Mouse (Mus musculus) intestine, embryonic 14.5 days (tissue): Measurements from ENCODE around the gene Vapa. TPM values are rescaled to one million over a fixed set of nuclear protein-coding genes. Genes with fewer than 3 reads are reported as not detected.
"Not testable (repeated sequence)": the region's sequence is repeated elsewhere in the genome, so short reads cannot be mapped to it uniquely, and the experiment has no call there.

ENCODE experiments used
- ATAC-seq: fragments of 200-750 bp; cut with Nextera tagmentation; replicated peaks from 2 replicates; pipeline ENCODE4 v1.8.0; 2017; ENCODE audit warnings: low read depth, moderate number of reproducible peaks, moderate TSS enrichment, moderate library complexity; ENCODE audit not compliant: low FRiP score, low TSS enrichment
- DNase-seq: peaks from one replicate; pipeline ENCODE4 v3.0.0-alpha.2; 2018; ENCODE audit warnings: low spot score
- H3K27ac ChIP-seq: fragments of 300-500 bp; sonication (generic); 2 replicates; pipeline ENCODE4 v1.5.1; 2014; ENCODE audit warnings: low read depth, mild to moderate bottlenecking, control low read depth
- H3K27me3 ChIP-seq: fragments of 300-500 bp; sonication (generic); replicated peaks from 2 replicates; pipeline ENCODE4 v1.6.1; 2014; ENCODE audit warnings: low read length, control low read depth; ENCODE audit not compliant: control insufficient read depth, insufficient read depth
- H3K36me3 ChIP-seq: fragments of 300-500 bp; sonication (generic); 2 replicates; pipeline ENCODE4 v1.6.1; 2014; ENCODE audit warnings: low read length, control low read depth; ENCODE audit not compliant: control insufficient read depth, insufficient read depth
- H3K4me1 ChIP-seq: fragments of 300-500 bp; sonication (generic); replicated peaks from 2 replicates; pipeline ENCODE4 v1.6.1; 2014; ENCODE audit warnings: low read length, control low read depth, mixed read lengths; ENCODE audit not compliant: control insufficient read depth, insufficient read depth
- H3K4me2 ChIP-seq: fragments of 300-500 bp; sonication (generic); 2 replicates; pipeline ENCODE4 v1.6.1; 2014; ENCODE audit warnings: low read length
- H3K4me3 ChIP-seq: fragments of 300-500 bp; sonication (generic); 2 replicates; pipeline ENCODE4 v1.5.1; 2014; ENCODE audit warnings: low read depth, low read length, control low read depth, mixed read lengths
- H3K9ac ChIP-seq: fragments of 300-500 bp; sonication (generic); 2 replicates; pipeline ENCODE4 v1.6.1; 2014; ENCODE audit warnings: mild to moderate bottlenecking, low read length
- H3K9me3 ChIP-seq: fragments of 300-500 bp; sonication (generic); 2 replicates; pipeline ENCODE4 v1.6.1; 2016; ENCODE audit warnings: low read length, control low read depth; ENCODE audit not compliant: control insufficient read depth
- WGBS: fragments of 180-500 bp; shearing (Covaris S2); extraction: QIAGEN DNeasy Blood & Tissue Kit; methylation state at CpG from one replicate; pipeline ENCODE4 v1.1.7; 2014; 5-methylcytosine and 5-hydroxymethylcytosine counted together
- polyA plus RNA-seq: library from polyadenylated mRNA; unstranded; fragments of >200 nt; fragmentation: Nextera tagmentation; extraction: Ambion mirVana; gene quantifications from 2 replicates; pipeline ENCODE4 v1.2.1, GENCODE M21; 2014

The Vapa gene
- polyA plus RNA-seq, 1 experiment from 2014 or later = 200 TPM

DNA sequence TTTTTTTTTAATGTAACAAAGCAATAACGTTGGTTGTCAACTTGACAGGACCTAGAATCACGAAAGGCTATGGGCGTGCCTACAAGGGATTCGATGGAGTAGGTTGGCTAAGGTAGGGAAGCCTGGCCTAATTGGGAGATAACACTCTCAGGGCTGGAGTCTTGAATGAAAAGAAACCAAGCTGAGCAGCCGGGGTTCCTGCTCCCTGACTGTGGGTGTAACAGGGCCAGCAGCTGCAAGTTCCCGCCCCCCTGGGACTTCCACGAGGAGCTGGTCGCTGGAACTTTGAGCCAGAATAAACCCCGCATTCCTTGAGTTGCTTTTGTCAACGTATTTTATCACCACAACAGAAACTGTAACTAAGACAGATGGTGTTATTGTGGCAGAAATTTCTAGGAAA, 56.6 kb downstream of the Vapa start:
- 67% methylated on average over 10 of the region's 10 CpGs for WGBS
- H3K4me3 ChIP-seq = no peak overlapping the region
- no peak overlapping the region for H3K9ac ChIP-seq
- H3K4me1 ChIP-seq = no peaks in the 10 kb centered on the region
- no peaks in the 10 kb centered on the region for H3K27me3 ChIP-seq
- no peaks in the 10 kb centered on the region for H3K9me3 ChIP-seq
- ATAC-seq = no peak
- H3K4me2 ChIP-seq = no peak overlapping the region
- H3K27ac ChIP-seq = no peak overlapping the region
- DNase-seq = no peak
- no peaks in the 10 kb centered on the region for H3K36me3 ChIP-seq

DNA sequence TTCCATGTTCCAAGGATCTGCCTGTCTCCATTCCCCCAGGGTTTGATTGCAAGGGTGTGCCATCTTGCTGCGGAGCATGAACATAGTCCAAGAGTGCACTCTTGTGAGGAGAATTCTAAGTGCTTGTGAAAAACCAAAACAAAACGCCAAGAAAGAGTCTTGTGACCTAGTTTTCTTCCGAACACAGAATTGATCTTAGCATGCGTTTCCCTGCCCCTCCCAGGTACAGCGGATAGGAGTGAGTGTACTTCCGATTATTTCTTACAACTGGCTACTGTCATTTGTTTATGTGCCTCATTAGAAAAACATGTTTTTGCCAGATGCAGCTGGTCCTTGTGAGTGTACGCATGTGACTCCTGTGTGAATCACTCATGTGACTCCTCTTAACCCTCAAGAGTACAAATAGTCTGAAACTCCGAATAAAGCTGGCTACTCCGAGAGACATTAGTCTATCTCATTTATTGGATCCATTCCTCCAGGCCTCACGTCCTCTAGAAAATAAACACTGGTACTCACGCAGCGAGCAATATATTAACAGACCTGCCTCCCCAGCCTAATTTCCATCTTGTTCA, 60.8 kb downstream of the Vapa start:
- DNase-seq (no peak), ATAC-seq (no peak)
- WGBS = 54% methylated on average over 12 of the region's 12 CpGs
- H3K27me3 ChIP-seq = no peaks in the 10 kb centered on the region
- H3K4me3 ChIP-seq = no peak overlapping the region
- H3K27ac ChIP-seq = no peak overlapping the region
- no peak overlapping the region for H3K4me2 ChIP-seq
- H3K4me1 ChIP-seq = peaks cover 3% of the 10 kb centered on the region; the same call in 1 of the 2 replicates
- no peak overlapping the region for H3K9ac ChIP-seq
- no peaks in the 10 kb centered on the region for H3K9me3 ChIP-seq
- H3K36me3 ChIP-seq = no peaks in the 10 kb centered on the region

DNA sequence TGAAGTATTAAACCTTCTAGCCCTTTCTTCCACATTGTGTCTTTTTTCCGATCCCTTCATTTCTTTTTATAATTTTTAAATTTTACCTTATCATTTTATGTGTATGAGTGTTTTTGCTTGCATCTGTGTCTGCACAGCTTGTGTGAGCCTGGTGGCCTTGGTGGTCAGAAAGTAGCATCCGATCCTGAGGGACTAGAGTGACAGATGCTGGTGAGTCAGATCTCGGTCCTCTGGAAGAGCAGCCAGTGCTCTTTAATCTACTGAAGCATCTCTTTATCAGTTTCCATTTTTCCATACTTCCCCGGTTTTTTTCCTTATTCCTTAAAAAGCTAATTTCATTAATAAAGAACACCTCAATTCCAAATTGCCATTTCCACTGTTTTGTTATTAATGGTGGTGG, 63.0 kb downstream of the Vapa start:
- no peak overlapping the region for H3K4me3 ChIP-seq
- no peaks in the 10 kb centered on the region for H3K9me3 ChIP-seq
- no peaks in the 10 kb centered on the region for H3K27me3 ChIP-seq
- H3K27ac ChIP-seq = no peak overlapping the region
- 91% methylated on average over 4 of the region's 4 CpGs for WGBS
- DNase-seq (no peak), ATAC-seq (no peak)
- no peak overlapping the region for H3K9ac ChIP-seq
- H3K4me1 ChIP-seq = peaks cover 3% of the 10 kb centered on the region; the same call in 1 of the 2 replicates
- H3K4me2 ChIP-seq = no peak overlapping the region
- H3K36me3 ChIP-seq = no peaks in the 10 kb centered on the region

DNA sequence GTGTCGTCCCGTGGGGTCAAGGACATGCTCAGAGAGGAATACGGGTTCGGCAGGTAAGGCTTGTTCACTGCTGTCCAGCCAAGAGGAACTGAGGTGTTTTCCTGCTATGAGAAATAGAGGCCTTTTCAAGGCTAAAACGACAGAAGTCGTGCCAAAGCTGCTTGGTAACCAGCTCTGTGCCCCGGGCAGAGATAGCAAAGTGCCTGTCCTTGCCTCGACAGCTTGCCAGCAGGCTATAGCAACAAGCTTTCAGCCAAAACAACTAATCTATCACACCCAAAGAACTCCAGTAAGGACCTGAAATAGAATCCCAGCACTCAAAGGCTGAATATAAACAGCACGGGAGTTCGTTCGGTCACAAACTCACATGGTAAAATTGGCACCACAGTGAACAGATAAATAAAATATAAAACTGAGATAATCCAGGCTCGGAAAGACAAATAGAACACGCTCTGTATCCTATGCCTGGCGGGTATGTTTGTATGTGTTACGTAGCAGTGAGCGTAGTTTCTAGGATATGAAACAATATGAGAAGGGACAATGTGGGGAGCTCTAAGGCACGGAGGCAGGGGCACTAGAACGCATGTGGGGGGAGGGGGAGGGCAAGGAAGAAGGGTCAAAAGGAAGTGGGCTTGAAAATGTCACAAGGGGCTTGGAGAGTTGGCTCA, 64.5 kb downstream of the Vapa start:
- no peaks in the 10 kb centered on the region for H3K36me3 ChIP-seq
- no peak overlapping the region for H3K4me3 ChIP-seq
- WGBS = 37% methylated on average over 18 of the region's 18 CpGs
- ATAC-seq (0 out of 2 replicates have a peak, but pooled peaks have one; percentile 50), DNase-seq (no peak)
- peak overlapping the region; percentile 54; the same call in 1 of the 2 replicates for H3K27ac ChIP-seq
- H3K27me3 ChIP-seq = no peaks in the 10 kb centered on the region
- no peak overlapping the region for H3K9ac ChIP-seq
- no peaks in the 10 kb centered on the region for H3K9me3 ChIP-seq
- peaks cover 3% of the 10 kb centered on the region; the same call in 1 of the 2 replicates for H3K4me1 ChIP-seq
- no peak overlapping the region for H3K4me2 ChIP-seq

DNA sequence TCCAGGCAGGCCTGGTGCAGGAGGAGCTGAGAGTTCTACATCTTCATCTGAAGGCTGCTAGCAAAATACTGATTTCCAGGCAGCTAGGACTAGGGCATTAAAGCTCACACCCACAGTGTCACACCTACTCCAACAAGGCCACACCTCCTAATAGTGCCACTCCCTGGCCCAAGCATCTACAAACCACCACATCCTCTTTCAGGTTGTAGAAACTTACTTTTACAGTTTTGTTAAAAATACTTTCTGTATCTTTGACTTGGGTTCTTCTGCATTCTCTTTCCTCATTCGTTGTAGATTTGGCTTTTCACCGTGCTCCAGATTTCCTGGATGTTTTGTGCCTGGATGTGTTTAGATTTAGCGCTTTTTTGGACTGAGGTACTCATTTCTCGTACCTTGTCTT, 67.1 kb downstream of the Vapa start:
- H3K27ac ChIP-seq, H3K4me3 ChIP-seq, DNase-seq, H3K27me3 ChIP-seq, ATAC-seq, H3K9ac ChIP-seq, H3K36me3 ChIP-seq, H3K9me3 ChIP-seq, H3K4me2 ChIP-seq, H3K4me1 ChIP-seq: not testable (repeated sequence)
- 83% methylated on average over 4 of the region's 4 CpGs for WGBS

DNA sequence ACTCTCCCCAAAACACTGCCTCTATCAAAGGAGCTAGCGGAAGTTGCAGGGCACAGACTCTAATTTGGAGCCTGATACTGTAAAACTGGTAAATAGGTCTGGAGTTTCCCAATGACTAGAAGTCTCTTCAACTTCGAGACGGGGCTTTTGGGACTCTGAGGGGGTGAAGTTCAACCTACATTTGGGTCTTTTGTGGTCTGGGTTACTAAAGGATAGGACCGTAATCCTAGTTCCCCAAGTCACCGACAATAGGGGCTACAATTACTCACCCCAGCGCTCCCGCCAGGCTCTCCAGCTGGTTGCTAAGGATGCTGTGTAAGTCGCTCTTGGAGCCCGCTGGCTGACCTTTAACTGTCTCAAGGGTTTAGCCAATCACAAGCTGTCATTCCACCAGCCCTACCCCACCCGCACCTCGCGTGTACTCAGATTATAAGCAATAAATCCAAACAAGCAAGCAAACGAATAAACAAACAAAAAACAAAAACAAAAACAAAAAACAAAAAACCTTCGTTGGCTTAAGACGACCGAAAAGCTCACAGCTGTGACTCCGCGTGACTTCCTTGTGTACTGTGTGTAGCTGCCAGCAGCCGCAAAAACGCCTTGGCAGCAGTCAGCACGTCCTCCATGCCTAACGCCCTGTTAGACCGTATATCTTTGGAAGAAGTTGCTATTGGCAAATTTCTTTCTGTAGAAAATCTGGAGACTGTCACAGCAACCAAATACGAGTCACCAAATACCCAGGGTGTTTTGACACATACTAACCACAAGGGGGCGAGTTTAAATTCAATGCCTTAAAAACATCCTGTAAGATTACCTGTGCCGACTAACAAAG, 72.7 kb downstream of the Vapa start, which contains the start of gene Tmem232:
Gene Tmem232 (minus strand): TSS at position 342 of the 832 bp plus-strand sequence.
- Histone ChIP-seq H3K4me2 (peak within 1 kb of the TSS; percentile 61), H3K36me3 (no peaks in the 10 kb centered on the region), H3K27me3 (no peaks in the 10 kb centered on the region), H3K9me3 (no peaks in the 10 kb centered on the region), H3K4me1 (no peaks in the 10 kb centered on the region), H3K27ac (no peak within 1 kb of the TSS), H3K9ac (no peak within 1 kb of the TSS), H3K4me3 (peak within 1 kb of the TSS; percentile 32)
- DNase-seq (peak; percentile 65), ATAC-seq (0 out of 2 replicates have a peak, but pooled peaks have one; percentile 47)
- WGBS = 16% methylated on average over 26 of the region's 26 CpGs

DNA sequence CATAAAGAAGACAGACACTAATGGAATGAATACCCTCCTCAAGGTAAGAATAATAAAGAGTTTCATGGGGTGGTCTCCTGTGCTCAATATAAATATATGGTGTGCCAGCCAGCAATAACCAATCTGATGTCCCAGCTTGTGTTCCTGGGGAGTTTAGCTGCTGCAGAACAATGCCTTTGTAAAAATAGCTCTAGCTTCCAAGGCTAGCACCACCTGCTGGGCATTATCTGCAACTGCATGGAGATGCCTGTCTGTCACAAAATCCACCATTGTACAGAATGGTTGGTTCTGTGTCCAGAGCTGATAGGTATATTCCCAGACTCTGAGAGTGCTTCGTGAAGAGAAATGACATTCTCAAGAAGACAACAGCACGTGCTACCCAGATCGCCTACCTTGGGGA, 77.2 kb downstream of the Vapa start:
- Histone ChIP-seq H3K4me3 (no peak overlapping the region), H3K36me3 (no peaks in the 10 kb centered on the region), H3K4me1 (no peaks in the 10 kb centered on the region), H3K27ac (no peak overlapping the region), H3K9ac (no peak overlapping the region), H3K9me3 (no peaks in the 10 kb centered on the region), H3K4me2 (no peak overlapping the region), H3K27me3 (no peaks in the 10 kb centered on the region)
- ATAC-seq (no peak; the same call in 1 of the 2 replicates), DNase-seq (peak; percentile 58)
- WGBS = 29% methylated on average over 3 of the region's 3 CpGs

DNA sequence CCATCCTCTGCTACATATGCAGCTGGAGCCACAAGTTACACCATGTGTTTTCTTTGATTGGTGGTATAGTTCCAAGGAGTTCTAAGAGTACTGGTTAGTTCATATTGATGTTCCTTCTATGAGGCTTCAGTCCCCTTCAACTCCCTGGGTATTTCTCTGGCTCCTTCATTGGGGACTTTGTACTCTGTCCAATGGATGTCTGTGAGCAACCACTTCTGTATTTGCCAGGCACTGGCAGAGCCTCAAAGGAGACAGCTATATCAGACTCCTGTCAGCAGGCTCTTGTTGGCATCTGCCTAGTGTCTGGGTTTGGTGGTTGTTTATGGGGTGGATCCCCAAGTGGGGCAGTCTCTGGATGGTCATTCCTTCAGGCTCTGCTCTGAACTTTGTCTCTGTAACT, 81.0 kb downstream of the Vapa start:
- H3K4me3 ChIP-seq, H3K9ac ChIP-seq, ATAC-seq, H3K27ac ChIP-seq, DNase-seq, H3K27me3 ChIP-seq, H3K36me3 ChIP-seq, H3K9me3 ChIP-seq, H3K4me1 ChIP-seq, H3K4me2 ChIP-seq: not testable (repeated sequence)
